Mouse (Mus musculus) heart, postnatal 0 days (tissue): ENCODE results near the gene Ctsw. TPM values are rescaled to one million over a fixed set of nuclear protein-coding genes. Genes with fewer than 3 reads are reported as not detected.
A peak's percentile ranks its signal among the peaks of the same experiment; 100 is the strongest.

Experiments
- ATAC-seq: fragments of 200-750 bp; cut with Nextera tagmentation; 2 replicates; pipeline ENCODE4 v1.8.0; 2017; ENCODE audit warnings: low read depth, moderate number of reproducible peaks, moderate library complexity; ENCODE audit not compliant: insufficient read depth
- DNase-seq: peaks from one replicate; pipeline ENCODE4 v3.0.0-alpha.2; 2016; ENCODE audit warnings: low spot score
- H3K27ac ChIP-seq: fragments of 300-500 bp; sonication (generic); 2 replicates; pipeline ENCODE4 v1.5.1; 2014; ENCODE audit warnings: low read depth, mild to moderate bottlenecking
- H3K27me3 ChIP-seq: fragments of 300-500 bp; sonication (generic); 2 replicates; pipeline ENCODE4 v1.6.1; 2014; ENCODE audit warnings: low read length, mixed read lengths; ENCODE audit not compliant: control insufficient read depth, insufficient read depth
- H3K36me3 ChIP-seq: fragments of 300-500 bp; sonication (generic); replicated peaks from 2 replicates; pipeline ENCODE4 v1.6.1; 2014; ENCODE audit warnings: low read length, mixed read lengths; ENCODE audit not compliant: control insufficient read depth, insufficient read depth
- H3K4me1 ChIP-seq: fragments of 300-500 bp; sonication (generic); 2 replicates; pipeline ENCODE4 v1.6.1; 2014; ENCODE audit warnings: antibody characterized with exemption; ENCODE audit not compliant: control insufficient read depth, insufficient read depth
- H3K4me2 ChIP-seq: fragments of 300-500 bp; sonication (generic); 2 replicates; pipeline ENCODE4 v1.6.1; 2014; ENCODE audit warnings: low read depth, mild to moderate bottlenecking, low read length, moderate library complexity
- H3K4me3 ChIP-seq: fragments of 300-500 bp; sonication (generic); 2 replicates; pipeline ENCODE4 v1.5.1; 2014; ENCODE audit warnings: low read depth, low read length
- H3K9ac ChIP-seq: fragments of 300-500 bp; sonication (generic); replicated peaks from 2 replicates; pipeline ENCODE4 v1.6.1; 2014; ENCODE audit warnings: low read depth, low read length, mixed read lengths
- H3K9me3 ChIP-seq: fragments of 300-500 bp; sonication (generic); replicated peaks from 2 replicates; pipeline ENCODE4 v1.6.1; 2016; ENCODE audit warnings: low read length; ENCODE audit not compliant: control insufficient read depth
- CTCF ChIP-seq: IDR thresholded peaks from 2 replicates; pipeline ENCODE4 v1.5.1; 2016; ENCODE audit warnings: antibody characterized with exemption, control low read depth, low read depth
- EP300 ChIP-seq: IDR thresholded peaks from 2 replicates; pipeline ENCODE4 v1.6.1; 2016; ENCODE audit warnings: antibody characterized with exemption, low read depth
- WGBS: fragments of 180-500 bp; shearing (Covaris S2); extraction: QIAGEN DNeasy Blood & Tissue Kit; methylation state at CpG from one replicate; pipeline ENCODE4 v1.1.7; 2014; 5-methylcytosine and 5-hydroxymethylcytosine counted together
- polyA plus RNA-seq: library from polyadenylated mRNA; unstranded; fragments of >200 nt; fragmentation: Nextera tagmentation; extraction: Ambion mirVana; gene quantifications from 2 replicates; pipeline ENCODE4 v1.2.1, GENCODE M21; 2015
- total RNA-seq: library from RNA; depleted of rRNA; stranded (reverse); fragments of >200 nt; gene quantifications from 2 replicates; pipeline ENCODE4 v1.2.3, GENCODE M21; 2014; ENCODE audit warnings: low replicate concordance

Ctsw gene
- total and polyA plus RNA-seq, 2 experiments from 2014 or later = 0.42 TPM; not detected in 1

DNA sequence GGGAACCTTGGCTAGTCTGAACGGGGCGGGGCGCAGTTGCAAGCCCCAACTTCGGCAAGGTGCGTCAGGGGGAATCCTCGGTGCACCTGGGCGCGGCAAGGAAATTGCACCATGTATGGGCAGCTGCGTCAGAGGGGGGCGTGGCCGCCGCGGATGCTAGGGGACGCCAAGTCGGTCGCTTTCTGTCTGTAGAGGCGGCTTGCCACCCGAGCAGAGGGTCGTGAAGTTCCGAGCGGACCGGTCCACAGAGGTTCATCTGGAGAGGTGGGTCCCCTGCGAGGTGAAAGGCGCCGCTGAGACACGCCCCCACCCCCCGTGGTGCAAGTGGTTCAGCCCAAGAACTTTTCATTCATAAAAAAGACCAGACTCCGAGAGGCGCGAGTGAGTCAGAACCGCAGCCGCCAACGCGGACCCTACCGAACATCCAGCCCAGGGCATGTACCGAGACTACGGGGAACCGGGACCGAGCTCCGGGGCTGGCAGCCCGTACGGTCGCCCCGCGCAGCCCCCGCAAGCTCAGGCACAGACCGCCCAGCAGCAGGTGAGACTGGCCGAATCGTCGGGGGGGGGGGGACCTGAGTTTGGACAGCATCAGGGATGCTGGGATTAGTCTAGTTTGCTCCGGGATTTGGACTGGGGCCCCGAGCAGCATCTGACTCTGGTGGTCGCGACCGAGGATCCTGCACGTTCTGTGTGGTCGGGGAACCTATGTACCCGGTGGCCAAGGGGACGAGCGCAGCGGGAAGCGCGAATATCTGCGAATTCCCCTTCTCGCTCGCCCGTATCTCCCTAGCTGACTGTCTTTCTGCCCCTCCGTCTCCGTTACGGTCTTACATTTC is 20.6 kb downstream of the Ctsw start, which contains the start of gene Fosl1:
Fosl1 (plus strand) TSS at position 33 of the 839 bp plus-strand sequence.
- no peaks in the 10 kb centered on the region for H3K36me3 ChIP-seq
- peak within 1 kb of the TSS; percentile 55 for H3K4me3 ChIP-seq
- H3K9ac ChIP-seq = no peak within 1 kb of the TSS
- WGBS = under 1% methylated on average over 64 of the region's 70 CpGs
- TF ChIP-seq CTCF (no peak), EP300 (no peak)
- H3K27ac ChIP-seq = no peak within 1 kb of the TSS
- peak; percentile 36 for ATAC-seq
- H3K27me3 ChIP-seq = peaks cover 32% of the 10 kb centered on the region
- no peak for DNase-seq
- H3K4me1 ChIP-seq = peaks cover 16% of the 10 kb centered on the region; the same call in 1 of the 2 replicates
- H3K9me3 ChIP-seq = no peaks in the 10 kb centered on the region
- H3K4me2 ChIP-seq = peak within 1 kb of the TSS; percentile 95

DNA sequence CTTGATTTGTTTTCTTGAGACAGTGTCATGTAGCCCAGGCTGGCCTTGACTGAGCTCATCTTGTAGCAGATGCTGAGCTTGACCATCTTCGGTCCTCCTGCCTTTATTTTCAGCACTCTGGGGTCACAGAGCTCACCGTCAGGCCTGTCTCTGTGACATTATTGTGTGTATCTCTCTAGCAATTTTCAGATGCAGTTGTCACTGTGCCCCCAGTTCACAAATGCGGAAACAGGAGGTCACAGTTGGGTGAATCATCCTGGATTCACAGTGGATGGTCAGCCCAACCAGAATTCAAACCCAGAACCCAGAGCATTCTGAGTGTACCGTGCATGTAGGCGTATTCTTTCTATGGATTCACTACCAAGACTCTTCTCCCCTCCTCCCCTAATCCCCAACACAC is 22.6 kb downstream of the Ctsw start:
- TF ChIP-seq EP300 = no peak
- no peak for TF ChIP-seq CTCF
- Histone ChIP-seq H3K27ac (no peak overlapping the region), H3K27me3 (peaks cover 32% of the 10 kb centered on the region), H3K9ac (no peak overlapping the region), H3K4me3 (no peak overlapping the region), H3K9me3 (no peaks in the 10 kb centered on the region), H3K4me1 (peaks cover 16% of the 10 kb centered on the region; the same call in 1 of the 2 replicates), H3K36me3 (no peaks in the 10 kb centered on the region), H3K4me2 (no peak overlapping the region)
- DNase-seq = no peak
- 91% methylated on average over 5 of the region's 5 CpGs for WGBS
- no peak for ATAC-seq

DNA sequence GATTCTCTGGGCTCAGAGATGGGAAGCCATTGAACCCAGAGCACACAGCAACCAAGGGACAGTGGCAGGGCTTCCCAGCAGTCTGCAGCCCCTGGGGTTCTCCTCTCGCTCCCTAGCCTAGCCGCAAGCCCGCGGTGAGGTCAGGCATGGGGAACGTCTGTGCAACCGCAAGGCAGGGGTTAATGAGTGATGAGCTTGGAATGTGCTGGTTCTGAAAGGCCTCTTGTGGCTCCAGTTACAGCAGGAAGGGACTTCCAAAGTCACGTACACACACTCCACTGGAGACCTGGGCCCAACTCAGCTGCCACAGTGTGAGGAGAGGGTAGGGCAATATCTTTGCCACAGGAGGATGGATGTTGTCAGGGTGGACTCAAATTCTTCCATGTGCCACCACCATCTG is 23.4 kb downstream of the Ctsw start:
- Histone ChIP-seq H3K4me1 (peaks cover 16% of the 10 kb centered on the region; the same call in 1 of the 2 replicates), H3K36me3 (no peaks in the 10 kb centered on the region), H3K9ac (no peak overlapping the region), H3K4me2 (no peak overlapping the region), H3K9me3 (0 out of 2 replicates have a peak, but pooled peaks cover 6% of the 10 kb centered on the region), H3K4me3 (no peak overlapping the region), H3K27me3 (peaks cover 30% of the 10 kb centered on the region), H3K27ac (no peak overlapping the region)
- DNase-seq (no peak), ATAC-seq (no peak)
- WGBS = 51% methylated on average over 7 of the region's 7 CpGs
- TF ChIP-seq CTCF (no peak), EP300 (no peak)

GRCm38 (mm10) chr19:5444371-5444908 is 23.9 kb downstream of the Ctsw start:
- Histone ChIP-seq H3K4me1 (peaks cover 16% of the 10 kb centered on the region; the same call in 1 of the 2 replicates), H3K36me3 (no peaks in the 10 kb centered on the region), H3K4me2 (no peak overlapping the region), H3K9me3 (0 out of 2 replicates have a peak, but pooled peaks cover 8% of the 10 kb centered on the region), H3K4me3 (no peak overlapping the region), H3K9ac (no peak overlapping the region), H3K27me3 (peaks cover 26% of the 10 kb centered on the region), H3K27ac (no peak overlapping the region)
- DNase-seq = no peak
- ATAC-seq = no peak
- TF ChIP-seq EP300 (no peak), CTCF (no peak)
- WGBS = 55% methylated on average over 9 of the region's 9 CpGs

- peaks cover 9% of the 10 kb centered on the region for H3K4me1 ChIP-seq
- H3K27me3 ChIP-seq = no peaks in the 10 kb centered on the region
- TF ChIP-seq EP300 (no peak), CTCF (no peak)
- H3K9ac ChIP-seq = no peak overlapping the region
- H3K4me2 ChIP-seq = peak overlapping the region; percentile 73
- DNase-seq (no peak), ATAC-seq (no peak)
- no peaks in the 10 kb centered on the region for H3K9me3 ChIP-seq
- H3K4me3 ChIP-seq = no peak overlapping the region
- H3K27ac ChIP-seq = peak overlapping the region; percentile 69; the same call in 1 of the 2 replicates
- H3K36me3 ChIP-seq = no peaks in the 10 kb centered on the region
- WGBS = 41% methylated on average over 7 of the region's 7 CpGs
These were observed 34.4 kb downstream of the Ctsw start for GRCm38 (mm10) chr19:5433951-5434350.
